Mouse (Mus musculus) central nervous system, embryonic 11.5 days (tissue): ENCODE data around the gene Akap11. TPM values are rescaled to one million over a fixed set of nuclear protein-coding genes. Genes with fewer than 3 reads are reported as not detected.

Experiments
- polyA plus RNA-seq: library from polyadenylated mRNA; depleted of rRNA; stranded (reverse); fragments of >200 nt; gene quantifications from 2 replicates; pipeline ENCODE4 v1.2.3, GENCODE M21; 2012; rRNA removed

The Akap11 gene
- 35.6 and 37.6 TPM in 2 replicates for polyA plus RNA-seq

DNA sequence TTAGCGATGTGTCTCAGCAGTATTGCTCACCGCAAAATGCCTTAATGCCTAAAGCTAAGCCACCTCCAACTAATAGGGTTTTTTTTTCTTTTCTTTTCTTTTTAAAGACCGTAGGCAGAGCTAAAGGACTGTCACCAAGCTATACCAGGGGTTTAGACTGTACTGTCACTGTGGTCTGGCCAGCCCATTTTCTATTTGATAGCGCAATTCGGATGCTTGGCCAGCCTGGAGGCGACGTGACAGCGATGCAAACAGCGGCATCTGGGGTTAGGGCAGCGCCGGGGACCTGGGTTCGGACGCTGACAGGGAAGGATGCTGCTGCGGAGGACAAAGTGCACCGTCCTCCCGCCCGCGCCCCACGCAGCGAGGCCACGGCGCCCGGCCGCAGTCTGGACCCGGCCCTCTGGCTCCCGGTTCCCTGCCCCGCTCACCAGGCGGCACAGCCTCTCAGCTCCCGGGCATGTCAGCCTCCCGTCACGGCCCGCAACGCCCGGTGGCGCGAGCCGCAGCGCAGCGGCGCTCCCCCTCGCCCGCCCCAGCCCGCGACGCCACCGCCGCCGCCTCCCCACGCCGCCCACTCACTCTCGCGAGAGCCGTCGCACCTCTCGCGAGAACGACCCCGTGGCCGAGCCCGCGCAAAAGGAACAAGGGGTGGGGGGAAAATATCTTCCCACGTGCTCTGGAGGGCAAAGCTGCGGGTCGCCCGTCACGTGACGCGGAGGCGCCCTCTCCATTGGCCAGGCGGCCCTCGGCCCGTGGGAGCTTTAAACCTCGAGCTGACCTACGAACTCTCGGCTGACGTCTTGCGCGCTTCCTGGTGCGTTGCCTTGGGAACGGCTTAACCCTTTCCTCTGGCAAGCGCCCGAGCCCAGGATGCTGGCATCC, at the start of gene Akap11:
Gene Akap11, minus strand, starts transcription at position 528 of the 885 bp plus-strand sequence.

Other genes starting within 250 kb of the Akap11 start
- gene Tnfsf11, start 228.8 kb downstream of the Akap11 start, polyA plus RNA-seq, result 0.10 and 0.11 TPM in 2 replicates
- 1.5 and 2.8 TPM in 2 replicates for gene Dgkh, start 196.0 kb upstream of the Akap11 start, polyA plus RNA-seq